Mouse (Mus musculus) forebrain, embryonic 10.5 days (tissue): ENCODE measurements at regions not wholly inside any gene's neighbourhood (a gene's known extent, or its start where the extent isn't known, plus 50 kb on each side); places are given as distances from the start of the nearest gene placed in this dataset.
"Not testable (repeated sequence)": the region's sequence is repeated elsewhere in the genome, so short reads cannot be mapped to it uniquely, and the experiment has no call there.

Experiments
- DNase-seq: peaks from one replicate; pipeline ENCODE4 v3.0.0-alpha.2; 2017; ENCODE audit warnings: low spot score; ENCODE audit errors: extremely low spot score
- H3K27ac ChIP-seq: fragments of 300-500 bp; sonication (generic); 2 replicates; pipeline ENCODE4 v1.5.1; 2016; ENCODE audit warnings: mild to moderate bottlenecking
- H3K27me3 ChIP-seq: fragments of 300-500 bp; sonication (generic); 2 replicates; pipeline ENCODE4 v1.6.1; 2016; ENCODE audit warnings: mild to moderate bottlenecking; ENCODE audit not compliant: poor library complexity, severe bottlenecking
- H3K36me3 ChIP-seq: fragments of 300-500 bp; sonication (generic); replicated peaks from 2 replicates; pipeline ENCODE4 v1.6.1; 2016; ENCODE audit warnings: mild to moderate bottlenecking, moderate library complexity
- H3K4me1 ChIP-seq: fragments of 300-500 bp; sonication (generic); 2 replicates; pipeline ENCODE4 v1.6.1; 2016
- H3K4me3 ChIP-seq: fragments of 300-500 bp; sonication (generic); 2 replicates; pipeline ENCODE4 v1.5.1; 2016; ENCODE audit warnings: mild to moderate bottlenecking, moderate library complexity
- H3K9me3 ChIP-seq: fragments of 300-500 bp; sonication (generic); 2 replicates; pipeline ENCODE4 v1.6.1; 2016; ENCODE audit warnings: mild to moderate bottlenecking, moderate library complexity
- WGBS: fragments of 180-500 bp; shearing (Covaris S2); methylation state at CpG from one replicate; pipeline ENCODE4 v1.1.7; 2016; 5-methylcytosine and 5-hydroxymethylcytosine counted together

DNA sequence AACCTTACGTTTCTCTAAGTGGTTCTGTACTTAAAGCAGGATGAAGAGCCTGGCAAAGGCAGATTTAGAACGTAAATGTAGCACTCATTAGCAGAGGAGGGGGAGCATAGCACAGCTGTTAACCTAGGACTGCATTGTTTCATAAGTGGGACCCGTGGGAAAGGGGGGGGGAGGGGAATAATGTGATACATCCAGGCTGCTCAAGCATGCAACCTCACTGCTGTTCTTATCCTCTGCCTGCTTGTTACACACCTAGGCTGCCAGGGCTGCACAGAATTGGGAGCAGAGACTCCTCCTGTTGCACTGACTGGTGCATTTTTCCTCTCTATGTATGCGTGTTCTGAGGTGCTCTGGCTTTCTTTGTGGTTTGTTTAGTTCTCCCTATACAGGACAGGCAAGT is 180.1 kb upstream of the Tac1 start:
- peaks cover 10% of the 10 kb centered on the region for H3K4me1 ChIP-seq
- H3K27me3 ChIP-seq: no peaks in the 10 kb centered on the region
- H3K27ac ChIP-seq: no peak overlapping the region
- WGBS: 57% methylated on average over 4 of the region's 4 CpGs
- H3K9me3 ChIP-seq: no peaks in the 10 kb centered on the region
- DNase-seq: no peak
- no peaks in the 10 kb centered on the region for H3K36me3 ChIP-seq
- H3K4me3 ChIP-seq: no peak overlapping the region

DNA sequence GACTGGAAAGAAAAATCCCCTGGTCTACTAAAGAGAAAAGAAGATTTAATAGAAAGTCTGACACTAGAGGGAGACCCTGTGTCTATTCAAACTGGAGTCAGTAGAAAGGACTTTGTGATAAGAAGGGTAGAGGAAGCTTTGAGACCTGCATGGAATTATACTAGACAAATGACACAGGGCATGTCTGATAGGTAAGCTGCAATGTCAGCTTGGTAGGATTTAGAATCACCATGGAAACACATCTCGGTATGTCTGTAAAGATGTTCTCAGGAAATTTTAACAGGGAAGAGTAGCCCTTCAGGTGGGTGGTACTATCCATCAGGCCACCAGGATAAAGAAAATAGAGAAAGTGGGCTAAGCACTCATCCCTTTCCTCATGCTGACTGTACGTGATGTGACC is 178.8 kb upstream of the Tac1 start:
- no peak for DNase-seq
- Histone ChIP-seq H3K4me3 (no peak overlapping the region), H3K36me3 (no peaks in the 10 kb centered on the region), H3K4me1 (peaks cover 10% of the 10 kb centered on the region), H3K27me3 (no peaks in the 10 kb centered on the region), H3K27ac (no peak overlapping the region), H3K9me3 (no peaks in the 10 kb centered on the region)
- WGBS: 94% methylated on average over 2 of the region's 2 CpGs

DNA sequence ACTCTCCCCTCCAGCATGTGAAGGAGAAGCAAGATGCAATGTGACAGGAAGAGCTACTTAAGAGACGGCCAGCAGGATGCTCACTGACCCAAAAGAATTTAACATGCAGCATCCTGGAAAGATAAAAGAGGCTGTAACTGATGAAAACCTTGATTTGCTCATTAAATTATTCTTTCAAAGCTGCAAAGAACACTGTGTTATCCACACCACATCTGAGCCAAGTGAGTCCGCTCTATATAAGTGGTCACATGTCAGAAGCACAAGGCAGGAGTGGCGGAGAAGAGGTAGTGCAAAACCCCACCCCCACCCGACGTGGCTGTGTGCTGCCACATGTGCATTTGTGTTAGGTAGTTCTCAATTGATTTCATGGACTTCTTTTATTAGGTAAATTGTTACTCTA is 176.0 kb upstream of the Tac1 start:
- Histone ChIP-seq H3K4me1 (peaks cover 10% of the 10 kb centered on the region), H3K4me3 (no peak overlapping the region), H3K27me3 (no peaks in the 10 kb centered on the region), H3K9me3 (no peaks in the 10 kb centered on the region), H3K36me3 (no peaks in the 10 kb centered on the region), H3K27ac (no peak overlapping the region)
- 56% methylated on average over 5 of the region's 5 CpGs for WGBS
- no peak for DNase-seq

- Histone ChIP-seq H3K27ac (no peak overlapping the region), H3K36me3 (no peaks in the 10 kb centered on the region), H3K9me3 (no peaks in the 10 kb centered on the region), H3K4me3 (no peak overlapping the region), H3K4me1 (no peaks in the 10 kb centered on the region), H3K27me3 (no peaks in the 10 kb centered on the region)
- DNase-seq: no peak
- 45% methylated on average over 2 of the region's 2 CpGs for WGBS
These were observed 129.9 kb upstream of the Tac1 start for GRCm38 (mm10) chr6:7424731-7425130.

DNA sequence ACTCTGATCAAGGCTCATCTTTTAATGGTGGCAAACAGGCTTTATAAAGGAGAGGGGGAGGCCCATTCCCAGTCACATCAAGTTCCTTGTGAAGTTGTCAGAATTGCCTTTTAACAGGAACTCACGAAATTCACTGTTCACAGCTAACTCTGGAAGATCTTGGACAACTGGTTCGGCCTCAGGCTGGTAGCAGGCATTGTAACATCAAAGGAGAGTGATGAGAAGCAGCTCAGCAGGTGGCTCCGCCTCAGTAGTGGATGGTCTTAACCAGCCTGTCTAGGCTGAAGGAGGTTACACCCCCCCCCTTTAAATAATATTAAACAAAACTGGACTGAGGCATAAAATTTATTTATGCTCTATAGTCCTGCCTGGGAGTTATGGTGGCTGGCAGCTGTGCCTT is 113.0 kb upstream of the Tac1 start:
- no peak for DNase-seq
- Histone ChIP-seq H3K27me3 (no peaks in the 10 kb centered on the region), H3K36me3 (no peaks in the 10 kb centered on the region), H3K4me1 (no peaks in the 10 kb centered on the region), H3K4me3 (no peak overlapping the region), H3K27ac (no peak overlapping the region), H3K9me3 (no peaks in the 10 kb centered on the region)
- WGBS: 54% methylated on average over 3 of the region's 3 CpGs

GRCm38 (mm10) chr6:7442286-7442685 is 112.4 kb upstream of the Tac1 start:
- not testable (repeated sequence) for H3K4me1 ChIP-seq, H3K27me3 ChIP-seq, H3K36me3 ChIP-seq, H3K27ac ChIP-seq, H3K9me3 ChIP-seq, H3K4me3 ChIP-seq, DNase-seq
- 58% methylated on average over 3 of the region's 3 CpGs for WGBS

GRCm38 (mm10) chr6:7455881-7456280 is 98.8 kb upstream of the Tac1 start:
- no peaks in the 10 kb centered on the region for H3K4me1 ChIP-seq
- 89% methylated on average over 3 of the region's 3 CpGs for WGBS
- no peaks in the 10 kb centered on the region for H3K9me3 ChIP-seq
- H3K27me3 ChIP-seq: no peaks in the 10 kb centered on the region
- no peak overlapping the region for H3K4me3 ChIP-seq
- no peaks in the 10 kb centered on the region for H3K36me3 ChIP-seq
- no peak overlapping the region for H3K27ac ChIP-seq
- DNase-seq: no peak

- H3K36me3 ChIP-seq: no peaks in the 10 kb centered on the region
- H3K9me3 ChIP-seq: no peaks in the 10 kb centered on the region
- 91% methylated on average over 2 of the region's 2 CpGs for WGBS
These were observed 90.8 kb upstream of the Tac1 start for GRCm38 (mm10) chr6:7463896-7464295.

DNA sequence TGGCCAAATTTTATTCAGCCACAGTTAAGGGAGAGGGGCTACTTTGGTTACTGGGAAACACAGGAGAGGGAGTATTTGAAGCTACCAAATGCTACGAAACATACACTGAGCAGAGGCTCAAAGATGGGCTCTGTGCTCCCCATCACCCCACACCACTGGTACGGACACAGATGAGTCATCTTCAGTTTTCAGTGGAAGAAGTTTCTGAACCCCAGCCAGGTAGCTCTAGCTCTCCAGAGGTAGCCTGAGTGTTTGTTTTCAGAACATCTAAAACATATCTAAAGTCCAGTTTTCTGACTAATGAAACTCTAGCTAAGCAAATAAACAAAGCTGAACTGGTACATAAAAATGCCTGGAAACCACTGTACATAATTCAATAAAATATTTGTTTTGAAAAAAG is 90.3 kb upstream of the Tac1 start:
- Histone ChIP-seq H3K27ac (no peak overlapping the region), H3K9me3 (no peaks in the 10 kb centered on the region), H3K4me1 (no peaks in the 10 kb centered on the region), H3K27me3 (no peaks in the 10 kb centered on the region), H3K36me3 (no peaks in the 10 kb centered on the region), H3K4me3 (no peak overlapping the region)
- no peak for DNase-seq
- WGBS: 83% methylated on average over 2 of the region's 2 CpGs

More at GRCm38 (mm10) chr6:7463896-7464295, 90.8 kb upstream of the Tac1 start:
- DNase-seq: no peak
- Histone ChIP-seq H3K27ac (no peak overlapping the region), H3K4me3 (no peak overlapping the region), H3K27me3 (no peaks in the 10 kb centered on the region), H3K4me1 (no peaks in the 10 kb centered on the region)

DNA sequence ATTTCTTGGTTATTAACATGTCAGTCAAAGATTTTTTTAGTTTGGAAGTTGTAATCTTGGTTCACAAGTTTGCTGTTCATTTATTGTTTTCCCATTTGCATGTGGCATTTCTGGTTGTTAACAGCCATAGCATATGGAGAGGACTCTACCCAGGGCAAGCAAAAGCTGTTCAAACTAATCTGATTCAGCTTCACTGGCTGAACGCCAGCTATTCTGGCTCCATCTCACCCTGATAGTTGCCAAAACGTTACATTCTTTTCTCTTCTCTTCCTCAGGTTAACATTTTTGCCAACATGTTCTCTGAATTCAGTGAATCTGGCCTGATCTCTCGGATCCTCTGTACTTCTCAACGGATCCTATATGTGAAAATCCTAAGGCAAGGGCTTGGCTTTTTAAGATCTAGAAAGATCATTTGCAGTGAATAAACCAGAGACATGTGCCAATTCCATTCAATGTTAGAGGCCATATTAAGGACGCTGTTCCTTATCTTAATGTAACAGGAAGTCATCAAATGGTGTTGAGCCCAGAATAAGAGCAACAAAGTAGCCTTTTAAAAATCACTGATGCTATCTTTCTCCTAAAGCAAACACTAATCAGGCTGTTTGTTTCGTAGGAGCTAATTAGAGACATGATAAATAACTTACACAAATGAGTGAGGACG is 82.2 kb upstream of the Tac1 start:
- Histone ChIP-seq H3K4me3 (no peak overlapping the region), H3K9me3 (no peaks in the 10 kb centered on the region), H3K4me1 (no peaks in the 10 kb centered on the region), H3K36me3 (no peaks in the 10 kb centered on the region), H3K27ac (no peak overlapping the region), H3K27me3 (no peaks in the 10 kb centered on the region)
- 73% methylated on average over 7 of the region's 7 CpGs for WGBS
- DNase-seq: no peak

DNA sequence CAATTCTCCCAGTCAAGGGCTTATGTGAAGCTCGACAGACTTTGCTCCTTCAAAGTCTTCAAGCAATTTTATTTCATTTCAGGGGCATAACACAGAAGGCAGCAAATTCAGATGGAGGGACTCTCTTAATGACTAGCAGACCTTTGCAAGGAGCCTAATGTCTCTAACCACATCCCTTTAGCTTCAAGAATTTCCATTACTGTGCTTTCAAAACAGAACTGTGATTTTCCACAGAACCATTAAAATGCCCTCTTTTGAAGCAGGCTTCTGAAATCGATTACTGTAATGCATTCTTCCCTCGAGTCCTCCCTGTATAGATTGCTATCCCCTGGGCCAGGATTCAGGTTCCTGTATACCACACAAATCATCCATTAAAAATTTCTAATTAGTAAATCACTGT is 80.9 kb upstream of the Tac1 start:
- H3K4me3 ChIP-seq: no peak overlapping the region
- no peaks in the 10 kb centered on the region for H3K36me3 ChIP-seq
- DNase-seq: no peak
- no peaks in the 10 kb centered on the region for H3K27me3 ChIP-seq
- H3K27ac ChIP-seq: no peak overlapping the region
- 81% methylated on average over 3 of the region's 3 CpGs for WGBS
- H3K9me3 ChIP-seq: no peaks in the 10 kb centered on the region
- H3K4me1 ChIP-seq: no peaks in the 10 kb centered on the region

DNA sequence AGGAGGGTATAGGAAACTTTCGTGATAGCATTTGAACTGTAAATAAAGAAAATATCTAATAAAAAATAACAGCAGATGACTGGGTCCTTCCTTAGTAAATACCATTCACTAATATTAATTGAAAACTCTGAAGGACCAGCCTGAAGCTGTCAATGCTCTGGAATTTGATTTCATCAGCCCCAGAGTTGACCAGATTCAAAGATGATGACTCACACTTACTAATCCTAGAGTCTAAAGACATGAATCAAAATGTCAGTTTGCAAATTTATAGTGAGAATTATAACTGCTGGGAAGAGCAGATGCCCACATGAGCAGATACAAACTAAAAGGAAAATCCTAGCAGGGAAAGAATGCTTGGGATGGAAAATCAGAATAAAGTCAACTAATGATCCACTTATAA is 77.8 kb upstream of the Tac1 start:
- H3K27ac ChIP-seq: no peak overlapping the region
- no peak overlapping the region for H3K4me3 ChIP-seq
- H3K36me3 ChIP-seq: no peaks in the 10 kb centered on the region
- WGBS: 91% methylated on average over 1 of the region's 1 CpGs
- H3K9me3 ChIP-seq: no peaks in the 10 kb centered on the region
- DNase-seq: no peak
- H3K27me3 ChIP-seq: no peaks in the 10 kb centered on the region
- no peaks in the 10 kb centered on the region for H3K4me1 ChIP-seq

DNA sequence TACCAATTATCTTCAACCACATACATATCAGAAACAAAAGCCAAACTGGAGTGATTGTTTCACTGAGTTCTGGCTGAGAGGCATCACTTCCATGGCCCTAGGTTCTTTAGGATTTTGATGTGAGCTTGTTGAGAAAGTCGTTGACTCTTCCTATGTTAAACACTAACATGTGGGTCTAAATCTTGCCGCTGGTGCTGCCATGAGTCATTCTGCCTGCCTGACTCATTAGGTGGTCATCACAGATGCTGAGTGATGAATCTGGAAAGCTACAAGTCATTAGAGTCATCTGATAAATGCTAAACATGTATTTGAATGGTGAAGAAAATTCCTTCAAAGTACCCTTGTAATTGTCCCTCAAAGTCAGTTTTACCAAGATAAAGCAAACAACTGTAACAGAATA is 60.4 kb upstream of the Tac1 start:
- no peaks in the 10 kb centered on the region for H3K36me3 ChIP-seq
- no peak for DNase-seq
- H3K4me1 ChIP-seq: peaks cover 4% of the 10 kb centered on the region; the same call in 1 of the 2 replicates
- no peak overlapping the region for H3K4me3 ChIP-seq
- H3K27ac ChIP-seq: no peak overlapping the region
- no peaks in the 10 kb centered on the region for H3K27me3 ChIP-seq
- H3K9me3 ChIP-seq: no peaks in the 10 kb centered on the region
- WGBS: 86% methylated on average over 2 of the region's 2 CpGs

DNA sequence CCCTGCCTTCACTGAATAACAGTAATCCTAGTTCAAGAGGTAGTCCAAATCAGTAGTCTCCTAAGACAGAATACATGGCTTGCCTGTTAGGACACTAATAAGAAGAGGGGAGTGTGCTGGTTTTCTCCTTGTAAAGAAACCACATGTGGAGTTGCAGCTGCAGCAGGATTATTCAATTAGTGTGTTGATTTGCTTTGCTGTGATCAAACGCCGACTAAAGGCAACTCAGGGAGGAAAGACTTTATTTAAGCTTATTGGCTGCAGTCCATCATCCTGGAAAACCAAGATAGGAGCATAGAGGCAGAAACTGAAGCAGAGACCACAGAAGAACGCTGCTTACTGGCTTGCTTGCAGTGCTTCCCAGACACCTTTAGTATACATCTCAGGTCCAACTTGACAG is 57.9 kb upstream of the Tac1 start:
- Histone ChIP-seq H3K4me3 (no peak overlapping the region), H3K36me3 (no peaks in the 10 kb centered on the region), H3K4me1 (peaks cover 4% of the 10 kb centered on the region; the same call in 1 of the 2 replicates), H3K27me3 (no peaks in the 10 kb centered on the region), H3K9me3 (no peaks in the 10 kb centered on the region), H3K27ac (no peak overlapping the region)
- 37% methylated on average over 3 of the region's 3 CpGs for WGBS
- no peak for DNase-seq
